Mouse (Mus musculus) layer of hippocampus, postnatal 10 days (tissue): ENCODE data around the gene Selenov. TPM values are rescaled to one million over a fixed set of nuclear protein-coding genes. Genes with fewer than 3 reads are reported as not detected.
A peak's percentile ranks its signal among the peaks of the same experiment; 100 is the strongest.
"Not testable (repeated sequence)": the region's sequence is repeated elsewhere in the genome, so short reads cannot be mapped to it uniquely, and the experiment has no call there.

Source experiments
- DNase-seq, 2 experiments: peaks; one replicate each; pipeline ENCODE4 v3.0.0; 2021; ENCODE audit warnings: low spot score in 2 of 2
- total RNA-seq, 2 experiments: library from RNA; stranded (reverse); gene quantifications; 2 replicates each; pipeline ENCODE4 v1.2.3; 2021

Selenov gene
- total RNA-seq, 2 experiments from 2014 or later: 1.4 to 4.2 TPM

GRCm38 (mm10) chr7:28298837-28299625, 8.0 kb upstream of the Selenov start:
- DNase-seq: peak; percentile 55 to 63

DNA sequence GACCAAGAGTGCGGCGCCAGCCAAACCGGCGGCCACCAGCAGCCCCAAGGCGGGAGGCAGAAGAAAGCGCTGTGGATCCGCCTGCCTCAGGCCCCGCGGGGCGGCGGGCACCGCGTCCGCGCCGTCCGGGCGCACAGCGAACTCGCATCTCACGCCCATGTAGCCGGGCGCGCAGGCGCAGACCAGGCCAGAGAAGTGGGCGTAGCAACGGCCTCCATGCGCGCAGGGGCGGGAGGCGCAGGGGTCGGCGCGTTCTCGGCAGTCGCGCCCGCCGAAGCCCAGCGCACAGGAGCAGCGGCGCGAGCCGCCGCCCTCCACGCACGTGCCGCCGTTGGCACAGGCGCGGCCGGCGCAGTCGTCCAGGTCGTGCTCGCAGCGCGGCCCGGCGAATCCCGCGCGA, 3.5 kb upstream of the Selenov start:
- peak; percentile 63 to 82 for DNase-seq

- peak in 1 of 2 experiments; percentile 49 for DNase-seq
Observed at GRCm38 (mm10) chr7:28290165-28290564, 821 bp downstream of the Selenov start.

DNA sequence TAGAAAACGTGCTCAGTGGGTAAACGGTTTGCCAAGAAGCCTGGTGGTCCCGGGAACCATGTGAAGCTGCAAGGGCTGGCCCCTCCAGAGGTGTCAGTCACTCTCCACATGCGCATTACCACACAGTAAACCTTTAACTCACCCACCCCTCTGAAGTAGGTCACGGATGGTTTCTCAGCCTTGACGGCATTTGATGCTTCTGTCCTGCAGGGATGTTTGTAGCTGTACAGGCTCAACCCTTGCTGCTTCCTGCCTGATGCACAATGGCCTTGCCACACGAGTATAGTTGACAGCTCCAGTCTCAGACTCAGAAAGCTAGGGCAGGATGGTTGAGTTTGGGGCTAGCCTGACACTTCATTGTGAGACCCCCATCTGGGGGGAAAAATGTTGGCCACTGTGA, 10.4 kb downstream of the Selenov start:
- no peak for DNase-seq

DNA sequence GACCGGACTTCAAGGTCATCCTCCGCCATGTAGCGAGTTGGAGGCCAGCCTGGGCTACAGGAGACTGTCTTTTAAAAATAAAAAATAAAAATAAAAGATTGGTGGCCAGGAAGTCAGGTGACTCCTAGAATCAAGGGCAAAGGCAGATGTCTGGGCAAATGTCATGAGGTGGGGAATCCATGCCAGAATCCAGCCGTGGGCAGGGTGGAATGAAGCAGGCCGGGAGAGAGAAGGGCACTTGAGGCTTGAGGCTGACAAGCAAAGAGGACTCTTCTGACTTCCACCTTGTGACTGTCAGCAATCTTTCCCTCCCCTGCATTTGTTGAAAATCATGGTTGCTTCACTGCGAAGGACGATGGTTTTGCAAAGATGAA, 12.7 kb downstream of the Selenov start:
- no peak for DNase-seq

DNA sequence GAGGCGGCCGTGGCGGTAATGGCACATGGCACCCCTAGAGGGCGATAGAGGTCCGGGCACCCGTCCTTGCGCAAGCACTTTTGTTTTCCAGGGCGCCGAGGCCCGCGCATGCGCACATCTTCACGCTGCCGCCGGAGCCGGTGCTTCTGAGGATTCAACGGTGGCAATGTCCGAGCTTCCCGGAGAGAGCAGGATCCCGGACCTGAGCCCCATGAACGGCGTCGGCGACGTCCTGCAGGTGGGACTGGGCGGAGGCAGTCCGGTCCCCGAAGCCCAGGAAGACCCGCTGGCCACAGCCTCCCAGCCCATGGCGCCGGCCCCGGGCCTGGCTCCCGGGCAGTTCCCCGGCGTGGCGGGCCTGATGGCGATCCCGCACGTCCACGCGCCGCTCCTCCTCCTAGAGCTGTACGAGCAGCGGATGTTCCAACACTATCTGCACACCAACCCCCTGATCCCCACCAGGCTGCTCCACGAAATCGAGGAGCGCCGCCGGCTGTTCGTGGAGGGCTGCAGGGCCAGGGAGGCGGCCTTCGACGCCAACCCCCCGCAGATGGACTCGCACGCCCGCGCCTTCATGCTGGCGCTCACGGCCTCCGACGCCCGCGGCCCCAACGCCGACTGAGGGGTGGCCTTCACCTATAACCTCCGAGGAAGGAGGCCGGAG, 13.2 kb downstream of the Selenov start, which contains the start of gene Eid2b:
Gene Eid2b (plus strand): TSS at position 125 of the 664 bp plus-strand sequence.
- peak; percentile 99 for DNase-seq

- DNase-seq: no peak
Observed at GRCm38 (mm10) chr7:28277237-28277614, 13.8 kb downstream of the Selenov start.

GRCm38 (mm10) chr7:28271761-28272160, 19.2 kb downstream of the Selenov start:
- DNase-seq: no peak

GRCm38 (mm10) chr7:28269355-28269754, 21.6 kb downstream of the Selenov start:
- DNase-seq: no peak

GRCm38 (mm10) chr7:28268576-28268975, 22.4 kb downstream of the Selenov start:
- no peak for DNase-seq

DNA sequence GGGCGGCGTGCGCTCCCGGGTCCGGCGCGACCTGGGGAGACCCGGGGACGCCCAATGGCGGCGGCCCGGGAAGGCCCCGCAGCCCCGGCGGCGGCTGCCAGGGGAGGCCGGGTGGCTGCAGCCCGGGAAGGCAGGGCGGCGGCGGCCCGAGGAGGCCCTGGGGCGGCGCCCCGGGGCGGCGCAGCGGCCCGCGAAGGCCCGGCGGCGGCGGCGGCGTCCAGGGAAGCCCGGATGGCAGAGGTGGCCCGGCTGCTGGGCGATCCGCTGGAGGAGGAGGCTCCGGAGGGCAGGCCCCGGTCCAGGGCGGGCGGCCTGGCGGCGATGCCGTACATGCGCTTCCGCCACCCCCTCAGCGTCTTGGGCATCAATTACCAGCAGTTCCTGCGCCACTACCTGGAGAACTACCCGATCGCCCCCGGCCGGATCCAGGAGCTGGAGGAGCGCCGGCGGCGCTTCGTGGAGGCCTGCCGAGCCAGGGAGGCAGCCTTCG, 22.9 kb downstream of the Selenov start:
- DNase-seq: peak; percentile 62 to 68

DNA sequence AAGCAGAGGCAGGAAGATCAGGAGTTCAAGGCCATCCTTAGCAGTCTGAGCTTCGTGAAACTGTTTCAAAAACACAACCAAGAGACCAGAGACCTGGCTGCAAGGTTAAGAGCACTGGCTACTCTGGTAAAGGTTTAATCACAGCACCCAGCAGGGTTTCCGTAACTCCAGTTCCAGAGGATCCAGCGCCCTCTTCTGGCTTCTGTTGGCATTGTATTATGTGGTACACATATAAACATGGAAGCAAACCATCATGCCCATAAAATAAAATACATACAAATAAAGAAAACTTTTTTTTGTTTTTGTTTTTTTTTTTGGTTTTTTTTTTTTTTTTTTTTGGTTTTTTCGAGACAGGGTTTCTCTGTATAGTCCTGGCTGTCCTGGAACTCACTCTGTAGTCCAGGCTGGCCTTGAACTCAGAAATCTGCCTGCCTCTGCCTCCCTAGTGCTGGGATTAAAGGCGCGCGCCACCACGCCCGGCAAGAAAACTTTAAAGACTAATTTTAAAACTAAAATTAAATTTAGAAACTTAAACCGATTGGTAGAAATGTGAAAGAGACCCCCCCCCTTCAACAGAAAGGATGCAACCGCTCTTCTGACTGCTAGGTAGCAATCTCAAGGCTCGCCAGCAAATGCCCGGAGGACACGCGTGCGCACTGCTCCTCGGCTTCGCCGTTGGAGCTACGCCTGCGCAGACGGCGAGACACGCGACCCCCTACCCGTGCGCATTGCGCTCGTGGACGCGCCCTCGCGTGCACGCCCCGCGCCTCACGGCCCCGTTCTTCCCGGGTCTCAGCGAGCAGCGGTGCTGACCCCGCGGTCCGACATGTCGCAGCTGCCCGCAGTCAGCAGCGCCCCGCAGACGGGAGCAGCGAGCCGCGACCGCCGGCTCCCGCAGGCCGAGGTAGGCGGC, 23.6 kb downstream of the Selenov start, which contains the start of gene Eid2:
Gene Eid2 (plus strand): TSS at position 753 of the 913 bp plus-strand sequence.
- DNase-seq: peak; percentile 85 to 92

DNA sequence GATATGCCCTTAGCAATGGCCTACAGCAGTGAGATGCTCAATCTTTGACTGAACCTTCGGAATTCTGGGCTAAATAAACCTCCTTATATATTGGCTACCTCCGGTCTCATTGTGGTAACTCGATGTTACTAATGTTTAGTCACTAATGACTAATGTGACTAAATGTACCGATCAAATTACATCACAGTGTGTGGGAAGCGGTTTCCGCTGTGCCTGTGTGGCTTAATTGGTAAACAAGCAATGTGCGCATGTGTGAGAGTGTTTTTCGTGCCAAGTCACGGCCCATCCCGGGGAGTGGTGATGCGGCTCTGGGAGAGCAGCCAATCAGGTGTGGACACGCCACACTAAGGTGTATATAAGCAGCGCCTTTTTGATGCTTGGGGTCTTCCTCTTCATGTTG, 25.6 kb downstream of the Selenov start:
- DNase-seq: no peak

GRCm38 (mm10) chr7:28263786-28264185, 27.2 kb downstream of the Selenov start:
- peak; percentile 60 to 65 for DNase-seq

DNA sequence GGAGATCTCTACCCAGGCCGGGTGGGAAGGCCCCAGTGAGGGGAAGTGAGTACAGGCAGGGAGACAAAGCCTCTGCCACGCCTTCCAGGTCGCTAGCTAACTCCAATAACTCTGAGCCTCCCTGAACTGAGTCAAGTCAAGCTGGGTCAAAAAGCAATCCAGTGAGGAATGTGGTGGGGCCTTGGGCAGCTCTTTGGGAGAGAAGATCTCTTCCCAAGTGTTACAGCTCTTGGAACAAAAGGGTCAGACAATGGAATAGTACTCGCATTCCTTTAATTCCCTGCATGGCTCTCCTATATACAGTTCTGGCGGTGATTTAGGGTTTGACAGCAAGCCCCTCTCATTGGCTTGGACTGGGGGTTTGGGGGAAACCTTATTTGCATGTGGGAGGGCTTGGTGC, 28.1 kb downstream of the Selenov start:
- no peak for DNase-seq

GRCm38 (mm10) chr7:28255476-28255875, 35.5 kb downstream of the Selenov start:
- DNase-seq: no peak

GRCm38 (mm10) chr7:28254591-28254990, 36.4 kb downstream of the Selenov start:
- no peak for DNase-seq

GRCm38 (mm10) chr7:28251976-28252375, 39.0 kb downstream of the Selenov start:
- DNase-seq: no peak

DNA sequence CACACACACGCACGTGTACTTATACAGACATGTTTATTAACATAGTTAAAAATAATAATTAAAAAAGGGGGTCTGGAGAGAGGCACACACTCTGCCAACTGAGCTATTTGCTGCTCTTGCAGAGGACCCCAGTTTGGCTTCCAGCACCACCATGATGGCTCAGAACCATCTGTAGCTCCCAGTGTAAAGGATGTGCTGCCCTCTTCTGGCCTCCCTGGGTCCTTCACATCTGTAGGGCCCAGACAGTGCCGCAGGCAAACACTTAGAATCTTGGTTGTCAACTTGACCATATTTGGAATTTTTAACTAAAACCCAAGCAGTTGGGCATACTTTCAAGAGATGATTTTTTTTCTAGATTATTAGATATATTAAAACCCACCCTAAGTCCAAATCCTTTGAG, 42.0 kb downstream of the Selenov start:
- DNase-seq: no peak

DNA sequence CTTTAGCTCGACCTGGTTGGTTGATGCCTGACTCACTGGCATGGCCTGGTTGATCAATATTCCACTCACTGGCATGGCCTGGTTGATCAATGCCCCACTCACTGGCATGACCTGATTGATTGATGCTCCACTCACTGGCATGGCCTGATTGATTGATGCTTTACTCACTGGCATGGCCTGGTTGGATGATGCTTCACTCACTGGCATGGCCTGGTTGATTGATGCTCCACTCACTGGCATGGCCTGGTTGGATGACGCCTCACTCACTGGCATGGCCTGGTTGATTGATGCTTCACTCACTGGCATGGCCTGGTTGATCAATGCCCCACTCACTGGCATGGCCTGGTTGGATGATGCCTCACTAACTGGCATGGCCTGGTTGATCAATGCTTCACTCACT, 47.0 kb downstream of the Selenov start:
- DNase-seq: not testable (repeated sequence)
